Mouse (Mus musculus) macrophage (primary cell): ENCODE data around the gene Gpsm2. TPM values are rescaled to one million over a fixed set of nuclear protein-coding genes. Genes with fewer than 3 reads are reported as not detected.
"Not testable (repeated sequence)": the region's sequence is repeated elsewhere in the genome, so short reads cannot be mapped to it uniquely, and the experiment has no call there.

Source experiments
- H3K27ac ChIP-seq: fragments of 350-480 bp; formaldehyde crosslinking; 2 replicates; pipeline ENCODE4 v1.9.0; 2021
- H3K36me3 ChIP-seq: fragments of 350-480 bp; formaldehyde crosslinking; 2 replicates; pipeline ENCODE4 v1.9.0; 2021; ENCODE audit errors: inconsistent target
- H3K4me3 ChIP-seq: fragments of 350-480 bp; formaldehyde crosslinking; 2 replicates; pipeline ENCODE4 v1.9.0; 2021; ENCODE audit errors: inconsistent target
- H3K79me2 ChIP-seq: fragments of 350-480 bp; formaldehyde crosslinking; 2 replicates; pipeline ENCODE4 v1.9.0; 2021; ENCODE audit errors: inconsistent target
- WGBS: methylation state at CpG from one replicate; pipeline ENCODE4 v1.1.7; 2026; ENCODE audit warnings: inconsistent platforms; ENCODE audit not compliant: missing documents; 5-methylcytosine and 5-hydroxymethylcytosine counted together
- polyA plus RNA-seq: library from polyadenylated mRNA; stranded (reverse); fragments of 250-400 nt; gene quantifications from 3 replicates; pipeline ENCODE4 v1.2.4, GENCODE M21; 2018; ENCODE audit warnings: inconsistent platforms

Gpsm2 gene
- polyA plus RNA-seq, 1 experiment from 2014 or later: 10.8 TPM

GRCm38 (mm10) chr3:108713065-108713675, 8.9 kb downstream of the Gpsm2 start:
- H3K27ac ChIP-seq: no peak overlapping the region
- peaks cover 70% of the 10 kb centered on the region for H3K79me2 ChIP-seq
- 33% methylated on average over 3 of the region's 3 CpGs for WGBS
- 0 out of 2 replicates have a peak, but pooled peaks cover 4% of the 10 kb centered on the region for H3K36me3 ChIP-seq
- no peak overlapping the region for H3K4me3 ChIP-seq

GRCm38 (mm10) chr3:108711296-108711695, 10.8 kb downstream of the Gpsm2 start:
- H3K27ac ChIP-seq: no peak overlapping the region
- H3K4me3 ChIP-seq: no peak overlapping the region
- WGBS: 96% methylated on average over 5 of the region's 5 CpGs
- 0 out of 2 replicates have a peak, but pooled peaks cover 4% of the 10 kb centered on the region for H3K36me3 ChIP-seq
- peaks cover 54% of the 10 kb centered on the region for H3K79me2 ChIP-seq

DNA sequence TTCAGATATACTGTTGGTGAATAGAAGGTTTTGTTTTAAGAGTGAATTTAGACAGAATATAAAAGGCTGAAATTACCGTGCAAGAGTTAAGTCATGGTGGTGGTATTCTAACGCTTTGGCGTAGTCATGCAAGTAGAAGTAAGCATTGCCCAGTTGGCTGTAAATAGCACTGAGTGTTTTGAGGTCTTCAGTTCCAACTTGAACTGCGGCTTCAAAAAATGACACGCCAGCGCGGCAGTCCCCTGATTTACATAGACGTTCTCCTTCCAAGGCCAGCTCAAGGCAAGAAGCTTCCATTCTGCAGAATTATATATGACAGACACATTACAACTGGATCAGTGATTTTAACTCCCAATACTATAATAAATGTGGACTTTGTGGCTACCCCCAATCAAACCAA, 19.3 kb downstream of the Gpsm2 start:
- peaks cover 17% of the 10 kb centered on the region; the same call in 1 of the 2 replicates for H3K36me3 ChIP-seq
- H3K4me3 ChIP-seq: no peak overlapping the region
- H3K27ac ChIP-seq: no peak overlapping the region
- 96% methylated on average over 8 of the region's 8 CpGs for WGBS
- H3K79me2 ChIP-seq: no peaks in the 10 kb centered on the region; the same call in 1 of the 2 replicates

DNA sequence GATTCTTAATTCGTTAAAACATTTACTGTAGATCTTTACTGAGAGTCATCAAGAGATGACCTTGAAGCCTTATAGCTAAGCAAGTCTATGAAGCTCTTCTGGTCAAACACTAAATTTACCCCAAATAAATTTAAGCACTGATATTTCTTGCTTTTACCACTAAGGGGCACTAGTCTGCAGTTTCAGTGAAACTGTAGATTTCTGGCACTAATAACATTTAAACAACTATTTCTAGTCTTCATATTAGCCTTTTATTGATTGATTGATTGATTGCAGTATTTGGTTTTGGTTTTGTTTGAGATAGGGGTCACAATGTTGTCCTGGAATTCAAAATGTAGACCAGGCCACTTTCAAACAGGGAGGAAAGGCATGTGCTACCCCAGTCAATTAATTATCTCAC, 20.9 kb downstream of the Gpsm2 start:
- Histone ChIP-seq H3K36me3 (peaks cover 30% of the 10 kb centered on the region), H3K27ac (no peak overlapping the region), H3K4me3 (no peak overlapping the region), H3K79me2 (no peaks in the 10 kb centered on the region; the same call in 1 of the 2 replicates)
- 69% methylated on average over 1 of the region's 1 CpGs for WGBS

- 93% methylated on average over 4 of the region's 4 CpGs for WGBS
- Histone ChIP-seq H3K36me3 (peaks cover 36% of the 10 kb centered on the region), H3K79me2 (no peaks in the 10 kb centered on the region), H3K27ac (no peak overlapping the region), H3K4me3 (no peak overlapping the region)
Observed at GRCm38 (mm10) chr3:108699786-108700185, 22.3 kb downstream of the Gpsm2 start.

DNA sequence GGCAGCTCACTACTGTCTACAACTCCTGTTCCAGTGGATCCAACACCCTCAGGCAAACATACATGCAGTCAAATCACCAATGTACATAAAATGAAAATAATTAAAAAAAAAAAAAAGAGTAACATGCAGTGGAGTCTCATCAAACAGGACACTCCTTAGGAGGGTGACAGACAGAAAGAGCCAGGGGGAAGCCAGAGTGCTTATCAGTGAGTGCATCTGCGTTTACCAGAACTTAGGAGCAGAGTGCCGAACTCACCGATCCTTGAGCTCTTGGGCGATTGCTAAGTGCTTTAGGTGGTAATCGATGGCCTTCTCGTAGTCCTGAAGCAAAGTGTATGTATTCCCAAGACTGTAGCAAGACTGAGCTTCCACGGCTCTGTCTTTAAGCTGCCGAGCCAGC, 23.4 kb downstream of the Gpsm2 start:
- H3K27ac ChIP-seq: no peak overlapping the region
- WGBS: 93% methylated on average over 8 of the region's 8 CpGs
- H3K36me3 ChIP-seq: peaks cover 42% of the 10 kb centered on the region

DNA sequence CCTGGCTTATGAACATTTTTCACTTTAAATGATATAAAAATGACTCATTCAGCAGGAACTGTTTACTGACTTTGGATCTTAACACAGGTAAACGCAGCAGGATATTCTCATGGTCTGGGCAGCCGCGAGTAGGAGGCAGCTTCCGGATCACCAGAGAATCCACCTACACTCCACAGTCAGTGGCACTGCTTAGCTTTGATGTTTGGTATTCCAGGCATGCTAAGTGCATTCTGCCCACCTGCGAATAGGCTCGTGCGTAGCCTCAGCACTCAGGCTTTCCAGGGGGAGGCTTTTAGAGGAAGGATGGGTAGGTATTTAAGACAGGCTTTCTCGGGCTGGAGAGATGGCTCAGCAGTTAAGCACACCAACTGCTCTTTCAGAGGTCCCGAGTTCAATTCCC, 27.8 kb downstream of the Gpsm2 start:
- Histone ChIP-seq H3K4me3 (no peak overlapping the region), H3K36me3 (peaks cover 36% of the 10 kb centered on the region), H3K27ac (no peak overlapping the region), H3K79me2 (no peaks in the 10 kb centered on the region)
- WGBS: 93% methylated on average over 9 of the region's 9 CpGs

More for the DNA sequence above, 23.4 kb downstream of the Gpsm2 start:
- no peak overlapping the region for H3K4me3 ChIP-seq
- H3K79me2 ChIP-seq: no peaks in the 10 kb centered on the region

DNA sequence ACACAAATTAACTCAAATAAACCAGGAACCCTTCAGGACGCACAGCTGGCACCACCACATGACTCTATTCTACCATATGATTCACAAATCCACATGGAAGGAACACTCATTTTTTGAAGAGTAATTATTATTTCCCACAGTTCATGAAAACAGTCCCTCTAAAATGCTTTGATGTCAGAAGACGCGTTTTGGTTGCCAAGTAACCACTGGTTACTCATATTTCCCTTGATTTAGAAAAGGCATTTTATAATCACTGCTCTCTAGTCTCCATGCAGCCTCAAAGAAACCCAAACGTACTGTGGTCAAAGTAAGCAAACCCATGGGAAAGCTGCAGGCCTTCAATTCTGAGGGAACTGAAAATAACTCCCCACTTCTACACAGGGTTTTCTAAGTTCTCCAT, 32.1 kb downstream of the Gpsm2 start:
- H3K36me3 ChIP-seq: peaks cover 23% of the 10 kb centered on the region
- H3K4me3 ChIP-seq: no peak overlapping the region
- WGBS: 76% methylated on average over 4 of the region's 4 CpGs
- H3K27ac ChIP-seq: no peak overlapping the region
- no peaks in the 10 kb centered on the region for H3K79me2 ChIP-seq

DNA sequence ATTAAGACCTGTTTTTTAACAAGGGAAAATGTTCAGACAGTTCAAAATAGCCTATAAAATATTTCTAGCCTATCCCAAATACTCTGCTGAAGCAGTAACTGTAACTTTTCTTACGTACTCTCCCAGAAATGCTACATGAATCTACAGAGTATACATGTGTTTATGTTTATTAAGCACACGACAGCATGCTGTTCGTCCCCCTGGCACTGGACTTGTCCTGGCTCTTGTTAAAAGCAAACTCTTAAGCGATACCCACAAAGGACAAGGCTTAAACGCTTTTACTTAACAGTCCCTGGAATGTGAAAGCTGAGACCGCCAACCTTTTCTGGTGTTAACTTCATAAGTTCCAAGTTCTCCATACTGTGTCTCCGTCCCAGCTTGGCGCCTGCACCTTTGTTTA, 32.7 kb downstream of the Gpsm2 start:
- H3K27ac ChIP-seq: no peak overlapping the region
- over 99% methylated on average over 8 of the region's 8 CpGs for WGBS
- no peak overlapping the region for H3K4me3 ChIP-seq
- H3K36me3 ChIP-seq: peaks cover 21% of the 10 kb centered on the region
- H3K79me2 ChIP-seq: no peaks in the 10 kb centered on the region

- 91% methylated on average over 6 of the region's 6 CpGs for WGBS
- H3K79me2 ChIP-seq: no peaks in the 10 kb centered on the region
- no peak overlapping the region for H3K4me3 ChIP-seq
- H3K36me3 ChIP-seq: peaks cover 18% of the 10 kb centered on the region
- no peak overlapping the region for H3K27ac ChIP-seq
Observed at GRCm38 (mm10) chr3:108689015-108689441, 33.1 kb downstream of the Gpsm2 start.

DNA sequence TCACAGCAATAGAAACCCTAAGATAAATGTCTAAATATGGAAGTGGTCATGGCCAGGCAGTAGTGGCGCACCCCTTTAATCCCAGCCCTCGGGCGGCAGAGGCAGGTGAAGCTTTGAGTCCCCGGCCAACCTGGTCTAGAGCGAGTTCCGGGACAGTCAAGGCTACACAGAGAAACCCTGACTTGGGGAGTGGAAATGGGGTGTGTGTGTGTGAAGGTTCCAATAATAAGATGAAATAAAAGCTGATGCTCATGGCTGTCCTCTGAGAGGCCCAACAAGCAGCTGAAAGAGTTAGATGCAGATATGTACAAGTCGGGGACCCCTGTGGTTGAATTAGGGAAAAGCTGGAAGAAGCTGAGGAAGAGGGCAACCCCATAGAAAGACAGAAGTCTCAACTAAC, 36.4 kb downstream of the Gpsm2 start:
- Histone ChIP-seq H3K36me3 (peaks cover 46% of the 10 kb centered on the region), H3K4me3 (no peak overlapping the region), H3K79me2 (no peaks in the 10 kb centered on the region), H3K27ac (no peak overlapping the region)
- 100% methylated on average over 7 of the region's 7 CpGs for WGBS

DNA sequence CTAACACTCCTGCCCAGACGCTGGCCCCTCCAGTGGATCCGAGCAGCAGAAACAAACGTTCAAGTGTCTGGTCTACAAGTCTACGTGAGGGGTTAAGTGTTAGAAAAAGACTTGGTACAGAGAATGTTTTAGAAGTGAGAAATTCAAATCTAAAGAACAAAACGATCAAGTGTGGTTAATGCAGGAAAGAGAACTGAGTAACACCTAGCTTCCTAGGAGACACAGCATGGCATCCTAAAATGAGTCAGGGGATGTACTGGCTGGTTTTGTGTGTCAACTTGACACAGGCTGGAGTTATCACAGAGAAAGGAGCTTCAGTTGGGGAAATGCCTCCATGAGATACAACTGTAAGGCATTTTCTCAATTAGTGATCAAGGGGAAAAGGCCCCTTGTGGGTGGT, 38.5 kb downstream of the Gpsm2 start:
- H3K27ac ChIP-seq, H3K4me3 ChIP-seq, H3K79me2 ChIP-seq: not testable (repeated sequence)
- H3K36me3 ChIP-seq: peaks cover 61% of the 10 kb centered on the region
- WGBS: 85% methylated on average over 5 of the region's 5 CpGs

DNA sequence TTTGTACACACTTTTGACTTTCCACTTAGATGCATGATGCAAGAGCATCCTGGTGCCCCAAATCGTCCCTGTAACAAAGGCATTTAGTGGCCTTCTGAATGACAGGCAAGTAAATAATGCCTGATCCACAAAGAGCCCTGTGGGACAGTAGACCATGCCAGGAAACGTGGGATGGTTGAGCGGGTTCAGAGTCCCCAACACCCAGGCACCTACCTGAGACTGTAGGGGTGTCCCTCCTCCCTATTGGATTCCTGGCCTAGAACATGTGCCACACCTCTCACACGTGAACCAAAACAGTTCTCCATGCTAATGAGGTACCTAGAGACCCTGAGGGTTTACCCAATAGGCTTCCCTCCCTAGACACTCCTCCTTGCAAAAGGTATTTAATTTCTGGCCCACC, 41.1 kb downstream of the Gpsm2 start:
- H3K36me3 ChIP-seq: peaks cover 75% of the 10 kb centered on the region
- no peak overlapping the region for H3K4me3 ChIP-seq
- H3K27ac ChIP-seq: no peak overlapping the region
- H3K79me2 ChIP-seq: no peaks in the 10 kb centered on the region
- WGBS: 95% methylated on average over 4 of the region's 4 CpGs

DNA sequence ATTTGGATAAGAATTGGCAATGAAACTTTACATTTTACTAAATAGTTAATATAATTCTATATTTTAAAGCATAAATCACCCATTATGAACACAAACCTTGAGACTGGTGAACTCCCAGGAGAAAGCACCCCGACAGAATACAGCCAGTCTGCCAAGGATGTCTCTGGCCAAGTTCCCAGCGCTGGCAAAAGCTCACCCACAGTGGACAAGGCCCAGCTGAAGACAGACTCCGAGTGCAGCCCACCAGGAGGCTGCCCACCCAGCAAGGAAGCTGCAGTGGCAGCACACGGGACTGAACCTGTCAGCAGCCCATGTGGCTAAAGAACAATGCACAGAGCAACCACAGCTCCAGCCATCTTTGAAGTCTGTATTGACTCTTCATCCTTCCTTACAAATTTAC, 45.5 kb downstream of the Gpsm2 start:
- Histone ChIP-seq H3K4me3 (no peak overlapping the region), H3K27ac (no peak overlapping the region), H3K79me2 (no peaks in the 10 kb centered on the region), H3K36me3 (peaks cover 78% of the 10 kb centered on the region)
- WGBS: 92% methylated on average over 4 of the region's 4 CpGs

GRCm38 (mm10) chr3:108660941-108661340, 61.2 kb downstream of the Gpsm2 start:
- peaks cover 46% of the 10 kb centered on the region for H3K79me2 ChIP-seq
- peaks cover 36% of the 10 kb centered on the region for H3K36me3 ChIP-seq
- H3K4me3 ChIP-seq: no peak overlapping the region
- no peak overlapping the region for H3K27ac ChIP-seq
- WGBS: 85% methylated on average over 1 of the region's 1 CpGs

DNA sequence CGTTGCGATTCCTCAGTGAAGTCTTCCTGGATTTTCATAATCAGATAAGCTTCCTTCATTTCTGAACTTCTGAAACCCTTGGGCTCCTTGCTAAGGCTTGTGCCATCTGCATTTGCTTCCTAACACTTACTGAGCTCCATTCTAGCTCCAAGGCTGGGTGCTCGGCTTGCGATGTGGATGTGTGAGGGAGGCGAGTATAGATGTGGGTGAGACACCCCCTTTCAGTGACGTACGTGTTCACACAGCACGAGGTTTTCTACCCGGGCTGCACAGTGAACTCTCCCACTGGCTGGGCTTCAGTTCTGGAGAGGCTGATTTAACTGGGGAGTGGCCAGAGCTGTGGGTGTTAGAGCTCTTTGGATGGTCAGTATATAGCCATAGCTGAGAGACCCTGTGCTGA, 63.5 kb downstream of the Gpsm2 start:
- peaks cover 21% of the 10 kb centered on the region for H3K36me3 ChIP-seq
- H3K4me3 ChIP-seq: no peak overlapping the region
- no peak overlapping the region for H3K27ac ChIP-seq
- WGBS: 94% methylated on average over 9 of the region's 9 CpGs
- peaks cover 65% of the 10 kb centered on the region for H3K79me2 ChIP-seq
